Mouse (Mus musculus): ENCODE data around the gene Incenp.

GRCm38 (mm10) chr19:9878186-9878835 lies 21.0 kb downstream of the Incenp start:
- no peak for TF ChIP-seq POLR2A (IDR thresholded peaks at IDR 0.05; ENCODE audit: borderline replicate concordance, insufficient read depth, low read length)
- TF ChIP-seq CTCF (IDR thresholded peaks at IDR 0.05; ENCODE audit: borderline replicate concordance, insufficient read depth, low read depth, low read length): no peak
